ENCODE assay signal across 21 mouse cellular contexts in the genomic region with DNA sequence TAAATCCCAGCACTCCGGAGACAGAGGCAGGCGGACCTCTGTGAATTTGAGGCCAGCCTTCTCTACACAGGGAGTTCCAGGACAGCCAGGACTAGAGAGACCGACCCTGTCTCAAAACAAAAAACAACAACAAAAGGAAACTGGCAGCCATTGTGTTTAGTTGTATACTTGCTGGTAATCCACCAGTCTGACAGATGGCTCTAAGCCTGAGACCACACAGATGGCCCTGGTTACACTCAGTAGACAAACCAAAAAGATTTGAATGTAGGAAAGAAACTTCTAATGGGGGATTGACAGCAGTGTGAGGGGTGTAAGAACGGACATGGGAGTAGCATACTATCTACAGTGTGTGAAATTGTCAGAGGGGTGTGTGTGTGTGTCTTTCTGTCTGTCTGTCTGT. TPM values are rescaled to one million over a fixed set of nuclear protein-coding genes. Genes with fewer than 3 reads are reported as not detected.
A peak's percentile ranks its signal among the peaks of the same experiment; 100 is the strongest.
DNase-seq lines count a peak whose midpoint lies in the region; ATAC-seq and TF ChIP-seq lines count a peak whose summit lies in the region.
"Had no signal": no experiment of that assay in that cellular context is flagged by ENCODE, and none has a peak within 500 bp of the region (broad histone marks: within the 10 kb centered on the region; RNA-seq: fewer than 3 reads in every experiment).

No protein-coding gene starts in this region.

- H3K9ac ChIP-seq in forebrain, embryonic 15.5 days (replicated peaks), result no peak overlapping the region
- no peak overlapping the region for H3K9ac ChIP-seq in intestine, postnatal 0 days (ENCODE audit: low read depth, low read length)
- H3K9ac ChIP-seq: embryonic facial prominence, embryonic 12.5 days; hindbrain, embryonic 13.5 days; limb, embryonic 15.5 days; liver, embryonic 14.5 days; lung, embryonic 14.5 days had no signal

- DNase-seq in cerebellum, adult 11 months, result peak; percentile 12
- DNase-seq in cerebellum, postnatal 4 days (ENCODE audit: low spot score in 2 of 2), result no peak
- DNase-seq in cerebellum, adult 9-11 months, result peak; percentile 53
- no peak for DNase-seq in heart, adult 11 months
- DNase-seq: adrenal gland, postnatal 10 days; gastrocnemius, postnatal 36 days; kidney, adult 2 months; kidney, postnatal 14 days; left cerebral cortex, postnatal 4 days; lung, embryonic 14.5 days; lung, postnatal 36 days; right cerebral cortex, postnatal 14 days had no signal

- peaks cover 100% of the 10 kb centered on the region for H3K36me3 ChIP-seq in megakaryocyte, embryonic 14.5 days (replicated peaks; ENCODE audit: low read length)
- H3K36me3 ChIP-seq in forebrain, embryonic 15.5 days, result peaks cover 5% of the 10 kb centered on the region; the same call in 1 of the 2 replicates
- H3K36me3 ChIP-seq in intestine, postnatal 0 days (ENCODE audit: control insufficient read depth, insufficient read depth), result peaks cover 30% of the 10 kb centered on the region

- 22% methylated on average over 4 of the region's 4 CpGs for WGBS in forebrain, embryonic 15.5 days
- WGBS in intestine, postnatal 0 days, result 83% methylated on average over 4 of the region's 4 CpGs

- TF ChIP-seq CTCF in intestine, postnatal 0 days (IDR thresholded peaks at IDR 0.05; ENCODE audit: low read depth), result no peak

- H3K4me1 ChIP-seq in megakaryocyte, embryonic 14.5 days, result peaks cover 99% of the 10 kb centered on the region
- H3K4me1 ChIP-seq in forebrain, embryonic 15.5 days, result peaks cover 4% of the 10 kb centered on the region; the same call in 1 of the 2 replicates
- no peaks in the 10 kb centered on the region for H3K4me1 ChIP-seq in intestine, postnatal 0 days (replicated peaks; ENCODE audit: control insufficient read depth, insufficient read depth, low read length)
- H3K4me1 ChIP-seq: embryonic facial prominence, embryonic 12.5 days had no signal

- ATAC-seq in megakaryocyte, adult 5-6 weeks (ENCODE audit: poor library complexity, severe bottlenecking), result no peak
- ATAC-seq in forebrain, embryonic 15.5 days (replicated peaks), result 0 out of 2 replicates have a peak, but pooled peaks have one; percentile 11
- no peak for ATAC-seq in intestine, postnatal 0 days
- ATAC-seq: activated CD4-positive, CD25-positive, alpha-beta regulatory T cell, adult 4 months had no signal

- peak overlapping the region; percentile 18 for H3K4me3 ChIP-seq in megakaryocyte, embryonic 14.5 days (replicated peaks)
- no peak overlapping the region for H3K4me3 ChIP-seq in forebrain, embryonic 15.5 days
- H3K4me3 ChIP-seq in intestine, postnatal 0 days (ENCODE audit: low read depth, low read length), result no peak overlapping the region
- H3K4me3 ChIP-seq: embryonic facial prominence, embryonic 12.5 days; hindbrain, embryonic 13.5 days; limb, embryonic 15.5 days had no signal

- H3K9me3 ChIP-seq in megakaryocyte, embryonic 14.5 days, result no peaks in the 10 kb centered on the region
- no peaks in the 10 kb centered on the region for H3K9me3 ChIP-seq in forebrain, embryonic 15.5 days
- no peaks in the 10 kb centered on the region for H3K9me3 ChIP-seq in intestine, postnatal 0 days (ENCODE audit: control insufficient read depth)
- H3K9me3 ChIP-seq: embryonic facial prominence, embryonic 12.5 days; hindbrain, embryonic 13.5 days; limb, embryonic 15.5 days had no signal

- no peak overlapping the region for H3K4me2 ChIP-seq in forebrain, embryonic 15.5 days (replicated peaks)
- H3K4me2 ChIP-seq in intestine, postnatal 0 days (replicated peaks; ENCODE audit: low read depth), result no peak overlapping the region
- H3K4me2 ChIP-seq: embryonic facial prominence, embryonic 12.5 days; hindbrain, embryonic 13.5 days; limb, embryonic 15.5 days; lung, embryonic 14.5 days had no signal

- H3K27ac ChIP-seq in forebrain, embryonic 15.5 days (replicated peaks), result no peak overlapping the region
- H3K27ac ChIP-seq in intestine, postnatal 0 days (ENCODE audit: low read depth, low read length), result no peak overlapping the region
- H3K27ac ChIP-seq: embryonic facial prominence, embryonic 12.5 days; hindbrain, embryonic 13.5 days; limb, embryonic 15.5 days; liver, embryonic 14.5 days had no signal

- no peaks in the 10 kb centered on the region for H3K27me3 ChIP-seq in megakaryocyte, embryonic 14.5 days (replicated peaks)
- H3K27me3 ChIP-seq in forebrain, embryonic 15.5 days, result no peaks in the 10 kb centered on the region
- H3K27me3 ChIP-seq in intestine, postnatal 0 days (replicated peaks; ENCODE audit: control insufficient read depth, insufficient read depth, low read length), result no peaks in the 10 kb centered on the region
- H3K27me3 ChIP-seq: embryonic facial prominence, embryonic 12.5 days; hindbrain, embryonic 13.5 days; limb, embryonic 15.5 days had no signal

RNA-seq across cellular contexts. Expression of gene Micu1, which starts 27.6 kb away (rescaled TPM):
- polyA plus RNA-seq in megakaryocyte, embryonic 14.5 days (2012; ENCODE audit: insufficient read depth, low replicate concordance), result 59.7 and 100 TPM in 2 replicates
- 29.7 and 34.2 TPM in 2 replicates for total RNA-seq in megakaryocyte, adult 5-6 weeks (2015)
- total RNA-seq in megakaryocyte, adult 5-6 weeks (2017), result 42.2 and 58.8 TPM in 2 replicates
- 75.9 and 79.1 TPM in 2 replicates for polyA plus RNA-seq in forebrain, embryonic 15.5 days (2015; fragmentation: Nextera tagmentation; extraction: Ambion mirVana)
- polyA plus RNA-seq in intestine, postnatal 0 days (2015; fragmentation: Nextera tagmentation; extraction: Ambion mirVana), result 57.8 and 59.2 TPM in 2 replicates

Comparison
In these comparisons a context has a peak if more than half of its experiments do, and no peak if none do; other contexts are left out.
1. DNase-seq: peak in cerebellum, adult 11 months (single experiment) and cerebellum, adult 9-11 months (single experiment); none in cerebellum, postnatal 4 days (0 of 2) and heart, adult 11 months (single experiment).